Comparison of ENCODE assay signal across 22 mouse cellular contexts in genomic region chr8:64461136-64461535, GRCm38 (mm10).
DNase-seq lines count a peak whose midpoint lies in the region; ATAC-seq lines count a peak whose summit lies in the region.
"Had no signal": no experiment of that assay in that cellular context is flagged by ENCODE, and none has a peak within 500 bp of the region (broad histone marks: within the 10 kb centered on the region; RNA-seq: fewer than 3 reads in every experiment).

No protein-coding gene starts in this region.

- no peak overlapping the region for H3K9ac ChIP-seq in hindbrain, embryonic 14.5 days
- no peak overlapping the region for H3K9ac ChIP-seq in hindbrain, embryonic 16.5 days (ENCODE audit: low read depth, low read length)
- H3K9ac ChIP-seq: embryonic facial prominence, embryonic 12.5 days; forebrain, embryonic 13.5 days; forebrain, embryonic 15.5 days; forebrain, postnatal 0 days had no signal

- no peaks in the 10 kb centered on the region for H3K4me1 ChIP-seq in hindbrain, embryonic 14.5 days (replicated peaks; ENCODE audit: control insufficient read depth, insufficient read depth, low read length)
- H3K4me1 ChIP-seq in hindbrain, embryonic 16.5 days (ENCODE audit: control insufficient read depth, insufficient read depth, low read depth, low read length) = no peaks in the 10 kb centered on the region
- no peaks in the 10 kb centered on the region for H3K4me1 ChIP-seq in limb, embryonic 10.5 days
- H3K4me1 ChIP-seq: embryonic facial prominence, embryonic 10.5 days; embryonic facial prominence, embryonic 12.5 days; forebrain, embryonic 13.5 days; forebrain, embryonic 15.5 days had no signal

- no peaks in the 10 kb centered on the region for H3K27me3 ChIP-seq in hindbrain, embryonic 14.5 days (ENCODE audit: control insufficient read depth, insufficient read depth, low read length)
- H3K27me3 ChIP-seq in hindbrain, embryonic 16.5 days (replicated peaks; ENCODE audit: control insufficient read depth, insufficient read depth, low read length) = no peaks in the 10 kb centered on the region
- no peaks in the 10 kb centered on the region for H3K27me3 ChIP-seq in limb, embryonic 10.5 days (ENCODE audit: low read depth, poor library complexity, severe bottlenecking)
- H3K27me3 ChIP-seq: CH12.LX; embryonic facial prominence, embryonic 12.5 days; forebrain, embryonic 13.5 days; forebrain, embryonic 15.5 days; Patski had no signal

- peak; percentile 66; the same call in 1 of the 2 replicates for ATAC-seq in cerebellum, adult (ENCODE audit: insufficient number of reproducible peaks, low FRiP score, low TSS enrichment)
- no peak for ATAC-seq in hindbrain, embryonic 14.5 days (ENCODE audit: low FRiP score)
- ATAC-seq in hindbrain, embryonic 16.5 days = no peak
- ATAC-seq: activated CD4-positive, CD25-positive, alpha-beta regulatory T cell, adult 4 months; CD4-positive, CD25-positive, alpha-beta regulatory T cell, adult 4 months; forebrain, embryonic 13.5 days; forebrain, embryonic 15.5 days; forebrain, postnatal 0 days; Patski had no signal

- 77% methylated on average over 4 of the region's 4 CpGs for WGBS in hindbrain, embryonic 14.5 days
- WGBS in hindbrain, embryonic 16.5 days = 82% methylated on average over 4 of the region's 4 CpGs
- 90% methylated on average over 4 of the region's 4 CpGs for WGBS in limb, embryonic 10.5 days

- 0 out of 2 replicates have a peak overlapping the region, but pooled peaks have one; percentile 14 for H3K27ac ChIP-seq in hindbrain, embryonic 14.5 days
- no peak overlapping the region for H3K27ac ChIP-seq in hindbrain, embryonic 16.5 days (ENCODE audit: low read depth, low read length)
- no peak overlapping the region for H3K27ac ChIP-seq in limb, embryonic 10.5 days
- H3K27ac ChIP-seq: embryonic facial prominence, embryonic 10.5 days; embryonic facial prominence, embryonic 12.5 days; forebrain, embryonic 13.5 days; forebrain, embryonic 15.5 days had no signal

- DNase-seq in cerebellum, adult 11-12 months = no peak
- no peak for DNase-seq in hindbrain, embryonic 14.5 days (ENCODE audit: low spot score)
- DNase-seq in retina, postnatal 1 day = peak; percentile 80
- DNase-seq in limb, embryonic 10.5 days (ENCODE audit: low spot score) = no peak
- DNase-seq: adrenal gland, adult 8-10 months; adrenal gland, postnatal 25 days; B cell, adult 2 months; cerebellum, adult 11 months; cerebellum, postnatal 10 days; cerebellum, postnatal 25 days; forebrain, postnatal 0 days had no signal

- H3K4me3 ChIP-seq in hindbrain, embryonic 14.5 days (replicated peaks; ENCODE audit: low read length) = no peak overlapping the region
- H3K4me3 ChIP-seq in hindbrain, embryonic 16.5 days (ENCODE audit: low read length) = no peak overlapping the region
- no peak overlapping the region for H3K4me3 ChIP-seq in limb, embryonic 10.5 days
- H3K4me3 ChIP-seq: embryonic facial prominence, embryonic 10.5 days; embryonic facial prominence, embryonic 12.5 days; forebrain, embryonic 13.5 days; forebrain, embryonic 15.5 days had no signal

- H3K36me3 ChIP-seq in hindbrain, embryonic 14.5 days (replicated peaks; ENCODE audit: control insufficient read depth, insufficient read depth) = no peaks in the 10 kb centered on the region
- no peaks in the 10 kb centered on the region for H3K36me3 ChIP-seq in hindbrain, embryonic 16.5 days (ENCODE audit: control insufficient read depth, insufficient read depth, low read length)
- no peaks in the 10 kb centered on the region for H3K36me3 ChIP-seq in limb, embryonic 10.5 days
- H3K36me3 ChIP-seq: embryonic facial prominence, embryonic 10.5 days; embryonic facial prominence, embryonic 12.5 days; forebrain, embryonic 15.5 days; G1E had no signal

- no peaks in the 10 kb centered on the region for H3K9me3 ChIP-seq in hindbrain, embryonic 14.5 days (ENCODE audit: control insufficient read depth, low read length)
- H3K9me3 ChIP-seq in hindbrain, embryonic 16.5 days (ENCODE audit: control insufficient read depth, low read length) = no peaks in the 10 kb centered on the region
- H3K9me3 ChIP-seq in limb, embryonic 10.5 days (replicated peaks) = no peaks in the 10 kb centered on the region
- H3K9me3 ChIP-seq: embryonic facial prominence, embryonic 10.5 days; embryonic facial prominence, embryonic 12.5 days; forebrain, embryonic 13.5 days; forebrain, embryonic 15.5 days; G1E had no signal

- no peak overlapping the region for H3K4me2 ChIP-seq in hindbrain, embryonic 14.5 days (replicated peaks)
- H3K4me2 ChIP-seq in hindbrain, embryonic 16.5 days (ENCODE audit: low read length) = no peak overlapping the region
- H3K4me2 ChIP-seq: embryonic facial prominence, embryonic 12.5 days; forebrain, embryonic 13.5 days; forebrain, embryonic 15.5 days had no signal
